Mouse (Mus musculus): Measurements from ENCODE around the gene Fam222b. TPM values are rescaled to one million over a fixed set of nuclear protein-coding genes. Genes with fewer than 3 reads are reported as not detected.

Gene Fam222b
- polyA plus RNA-seq, 1 experiment from 2014 or later, result 15.7 TPM

DNA sequence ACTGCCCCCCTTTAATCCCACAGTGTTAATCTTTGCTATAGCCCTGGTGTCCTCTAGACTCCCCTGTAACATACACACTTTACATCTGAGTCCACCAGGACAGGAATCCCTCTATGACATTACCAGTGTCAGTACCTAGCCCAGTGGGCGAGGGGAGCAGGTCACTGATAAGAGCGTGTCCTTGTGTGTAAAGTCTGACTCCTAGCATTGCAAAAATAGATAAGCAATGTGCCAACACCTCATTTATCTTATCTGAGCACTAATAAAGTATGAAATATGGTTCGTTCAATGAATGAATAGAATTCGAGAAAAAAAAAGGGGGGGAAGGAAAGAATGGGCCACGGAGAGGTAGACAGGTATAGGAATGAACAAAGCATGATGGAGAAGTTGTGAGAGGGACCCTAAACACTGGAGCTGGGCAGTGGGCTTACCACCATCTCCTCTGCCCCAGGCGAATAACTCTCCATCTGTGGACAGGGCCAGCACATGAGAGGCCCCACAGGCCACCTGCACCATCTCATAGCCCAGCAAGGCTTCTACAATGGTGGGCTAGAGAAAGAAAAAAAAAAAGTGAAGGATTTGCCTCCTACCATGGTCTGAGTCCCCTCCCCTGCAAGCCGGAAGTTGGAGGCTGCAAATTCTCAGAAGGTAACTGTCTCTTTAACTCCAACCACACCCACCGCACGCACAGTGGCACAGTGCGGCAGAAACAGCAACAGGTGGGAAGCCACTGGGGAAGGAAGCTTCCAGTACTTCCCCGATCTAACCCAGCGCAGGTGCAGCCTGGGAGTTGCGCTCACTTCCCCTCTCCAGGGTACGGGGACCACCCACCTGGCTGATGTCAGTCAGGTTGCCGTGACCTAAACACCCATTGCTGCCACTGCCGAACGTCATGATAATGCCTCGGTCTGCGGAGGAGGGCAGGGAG, 74.3 kb downstream of the Fam222b start:
- H3K27ac ChIP-seq, result no peak overlapping the region
- peaks cover 14% of the 10 kb centered on the region for H3K36me3 ChIP-seq
- H3K4me1 ChIP-seq, result peaks cover 11% of the 10 kb centered on the region
- H3K4me2 ChIP-seq (replicated peaks), result no peak overlapping the region
- WGBS, result 49% methylated on average over 19 of the region's 19 CpGs
- no peak overlapping the region for H3K4me3 ChIP-seq
- no peak overlapping the region for H3K9ac ChIP-seq
- no peaks in the 10 kb centered on the region for H3K27me3 ChIP-seq
- no peaks in the 10 kb centered on the region for H3K9me3 ChIP-seq
- no peak for ATAC-seq (ENCODE audit: insufficient number of reproducible peaks, insufficient read depth, low FRiP score, low TSS enrichment)

DNA sequence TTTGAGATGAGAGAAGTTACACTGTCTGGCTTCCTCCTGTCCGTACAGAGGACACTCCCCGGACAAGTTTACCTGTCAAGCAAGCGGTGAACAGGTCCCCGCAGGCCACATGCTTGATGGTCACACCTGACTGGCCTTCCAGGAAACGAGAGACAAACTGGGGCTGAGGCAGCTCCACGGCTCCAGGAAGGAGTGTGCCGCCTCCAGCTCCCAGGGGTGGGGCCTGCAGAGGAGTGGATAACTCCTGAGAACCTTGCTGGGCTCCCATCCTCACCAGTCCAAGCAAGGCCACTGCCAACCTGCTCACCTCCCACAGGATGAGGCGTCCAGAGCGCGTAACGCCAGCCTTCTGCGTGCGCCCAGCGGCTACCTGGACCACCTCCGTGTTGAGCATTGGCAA, 75.8 kb downstream of the Fam222b start:
- H3K36me3 ChIP-seq, result peaks cover 14% of the 10 kb centered on the region
- WGBS, result 89% methylated on average over 15 of the region's 15 CpGs

GRCm38 (mm10) chr11:78171328-78171727, 76.9 kb downstream of the Fam222b start:
- Histone ChIP-seq H3K27ac (no peak overlapping the region), H3K4me3 (no peak overlapping the region), H3K9ac (no peak overlapping the region), H3K27me3 (no peaks in the 10 kb centered on the region), H3K4me2 (replicated peaks) (no peak overlapping the region), H3K9me3 (no peaks in the 10 kb centered on the region), H3K36me3 (peaks cover 14% of the 10 kb centered on the region), H3K4me1 (peaks cover 4% of the 10 kb centered on the region; the same call in 1 of the 2 replicates)
- ATAC-seq (ENCODE audit: insufficient number of reproducible peaks, insufficient read depth, low FRiP score, low TSS enrichment), result no peak
- WGBS, result 73% methylated on average over 4 of the region's 4 CpGs

More for the DNA sequence above, 75.8 kb downstream of the Fam222b start:
- no peak overlapping the region for H3K9ac ChIP-seq
- H3K4me2 ChIP-seq (replicated peaks), result no peak overlapping the region
- no peaks in the 10 kb centered on the region for H3K27me3 ChIP-seq
- ATAC-seq (ENCODE audit: insufficient number of reproducible peaks, insufficient read depth, low FRiP score, low TSS enrichment), result no peak
- peaks cover 11% of the 10 kb centered on the region for H3K4me1 ChIP-seq
- H3K9me3 ChIP-seq, result no peaks in the 10 kb centered on the region
- H3K4me3 ChIP-seq, result no peak overlapping the region
- H3K27ac ChIP-seq, result no peak overlapping the region

GRCm38 (mm10) chr11:78172034-78172747, 77.7 kb downstream of the Fam222b start:
- no peak for ATAC-seq (ENCODE audit: insufficient number of reproducible peaks, insufficient read depth, low FRiP score, low TSS enrichment)
- Histone ChIP-seq H3K4me2 (replicated peaks) (no peak overlapping the region), H3K4me1 (peaks cover 1% of the 10 kb centered on the region), H3K27me3 (no peaks in the 10 kb centered on the region), H3K9me3 (no peaks in the 10 kb centered on the region), H3K4me3 (no peak overlapping the region), H3K27ac (no peak overlapping the region), H3K9ac (no peak overlapping the region), H3K36me3 (peaks cover 14% of the 10 kb centered on the region)
- 80% methylated on average over 16 of the region's 16 CpGs for WGBS

DNA sequence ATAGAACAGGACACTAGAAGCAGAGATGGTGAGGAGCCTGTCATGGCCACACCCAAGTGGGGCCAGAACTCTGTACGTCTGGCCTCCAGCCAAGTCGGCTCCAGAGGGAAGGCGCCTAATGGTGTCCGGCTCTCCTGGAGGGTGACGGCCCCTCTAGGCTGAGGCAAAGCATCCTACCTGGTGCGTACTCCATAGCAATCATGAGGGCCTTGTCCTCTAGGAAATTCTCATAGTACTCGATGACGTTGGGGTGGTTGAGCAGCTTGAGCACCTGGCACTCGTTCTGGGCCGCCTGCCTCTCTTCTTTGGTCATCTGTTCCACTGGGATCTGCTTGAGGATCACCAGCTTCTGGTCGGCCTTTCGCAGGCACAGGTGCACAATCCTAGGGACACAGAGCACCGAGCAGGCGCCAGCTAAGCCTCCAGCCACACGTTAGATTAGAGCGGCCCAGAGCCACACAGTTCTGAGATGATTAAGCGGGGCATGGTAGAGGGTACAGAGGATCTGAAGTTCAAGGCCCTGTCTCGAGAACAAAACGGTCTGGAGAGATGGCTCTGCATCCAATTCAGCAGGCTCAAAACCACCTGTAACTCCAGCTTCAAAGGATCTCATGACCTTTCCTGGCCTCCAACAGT, 78.4 kb downstream of the Fam222b start:
- no peak overlapping the region for H3K4me2 ChIP-seq (replicated peaks)
- H3K36me3 ChIP-seq, result peaks cover 14% of the 10 kb centered on the region
- no peak overlapping the region for H3K4me3 ChIP-seq
- WGBS, result 85% methylated on average over 19 of the region's 19 CpGs
- ATAC-seq (ENCODE audit: insufficient number of reproducible peaks, insufficient read depth, low FRiP score, low TSS enrichment), result no peak
- no peak overlapping the region for H3K27ac ChIP-seq
- H3K9ac ChIP-seq, result peak overlapping the region; percentile 27; the same call in 1 of the 2 replicates
- H3K9me3 ChIP-seq, result no peaks in the 10 kb centered on the region
- no peaks in the 10 kb centered on the region for H3K27me3 ChIP-seq
- H3K4me1 ChIP-seq, result peaks cover 6% of the 10 kb centered on the region

- peaks cover 14% of the 10 kb centered on the region for H3K36me3 ChIP-seq
- no peak overlapping the region for H3K4me2 ChIP-seq (replicated peaks)
- 86% methylated on average over 3 of the region's 3 CpGs for WGBS
- no peak overlapping the region for H3K9ac ChIP-seq
- H3K27ac ChIP-seq, result no peak overlapping the region
- H3K27me3 ChIP-seq, result no peaks in the 10 kb centered on the region
- no peaks in the 10 kb centered on the region for H3K9me3 ChIP-seq
- no peak overlapping the region for H3K4me3 ChIP-seq
- no peak for ATAC-seq (ENCODE audit: insufficient number of reproducible peaks, insufficient read depth, low FRiP score, low TSS enrichment)
- peaks cover 14% of the 10 kb centered on the region for H3K4me1 ChIP-seq
These were observed 80.0 kb downstream of the Fam222b start for GRCm38 (mm10) chr11:78174506-78174905.

- WGBS, result 3% methylated on average over 9 of the region's 10 CpGs
- no peak for ATAC-seq (ENCODE audit: insufficient number of reproducible peaks, insufficient read depth, low FRiP score, low TSS enrichment)
- Histone ChIP-seq H3K9ac (peak overlapping the region; percentile 70), H3K27ac (peak overlapping the region; percentile 85), H3K4me1 (peaks cover 27% of the 10 kb centered on the region), H3K36me3 (peaks cover 28% of the 10 kb centered on the region), H3K4me2 (replicated peaks) (peak overlapping the region; percentile 88), H3K9me3 (no peaks in the 10 kb centered on the region), H3K4me3 (peak overlapping the region; percentile 49), H3K27me3 (no peaks in the 10 kb centered on the region)
These were observed 81.4 kb downstream of the Fam222b start for GRCm38 (mm10) chr11:78175771-78176401.

- Histone ChIP-seq H3K36me3 (peaks cover 30% of the 10 kb centered on the region), H3K4me2 (replicated peaks) (peak within 1 kb of the TSS; percentile 88), H3K9ac (peak within 1 kb of the TSS; percentile 70), H3K4me1 (peaks cover 33% of the 10 kb centered on the region), H3K4me3 (peak within 1 kb of the TSS; percentile 49), H3K27me3 (no peaks in the 10 kb centered on the region), H3K27ac (peak within 1 kb of the TSS; percentile 97), H3K9me3 (no peaks in the 10 kb centered on the region)
- no peak for ATAC-seq (ENCODE audit: insufficient number of reproducible peaks, insufficient read depth, low FRiP score, low TSS enrichment)
- under 1% methylated on average over 32 of the region's 32 CpGs for WGBS
These were observed 82.0 kb downstream of the Fam222b start, which contains the start of the genes Nek8 and Tlcd1 for GRCm38 (mm10) chr11:78176402-78176862. Gene Nek8, minus strand, starts transcription at chr11:78176675. Gene Tlcd1, plus strand, starts transcription at chr11:78176711.

DNA sequence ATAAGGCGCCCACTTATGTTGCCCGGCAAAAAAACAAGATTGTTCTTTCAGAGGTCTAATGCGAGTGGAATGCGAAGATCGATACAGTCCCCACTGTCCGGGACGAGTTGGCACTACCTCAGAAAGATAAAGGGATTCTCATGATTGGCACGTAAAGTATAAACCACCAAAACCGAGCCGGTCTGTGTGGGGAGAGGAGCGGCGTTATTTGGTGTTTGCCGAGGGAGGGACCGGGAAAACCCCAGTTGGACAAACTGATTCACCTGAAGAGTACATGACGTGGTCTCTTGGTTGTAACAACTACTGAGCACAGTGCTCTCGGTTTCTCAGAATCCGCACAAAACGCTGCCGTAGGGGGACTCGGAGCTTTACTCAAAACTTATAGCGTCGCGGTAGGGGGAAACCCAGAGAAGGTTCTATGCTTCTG, 82.5 kb downstream of the Fam222b start:
- H3K4me1 ChIP-seq, result peaks cover 37% of the 10 kb centered on the region
- H3K27ac ChIP-seq, result peak overlapping the region; percentile 85; the same call in 1 of the 2 replicates
- peak overlapping the region; percentile 70 for H3K9ac ChIP-seq
- WGBS, result under 1% methylated on average over 23 of the region's 23 CpGs
- ATAC-seq (ENCODE audit: insufficient number of reproducible peaks, insufficient read depth, low FRiP score, low TSS enrichment), result no peak
- no peaks in the 10 kb centered on the region for H3K9me3 ChIP-seq
- H3K27me3 ChIP-seq, result no peaks in the 10 kb centered on the region
- peak overlapping the region; percentile 88 for H3K4me2 ChIP-seq (replicated peaks)
- peak overlapping the region; percentile 49 for H3K4me3 ChIP-seq
- peaks cover 32% of the 10 kb centered on the region for H3K36me3 ChIP-seq

DNA sequence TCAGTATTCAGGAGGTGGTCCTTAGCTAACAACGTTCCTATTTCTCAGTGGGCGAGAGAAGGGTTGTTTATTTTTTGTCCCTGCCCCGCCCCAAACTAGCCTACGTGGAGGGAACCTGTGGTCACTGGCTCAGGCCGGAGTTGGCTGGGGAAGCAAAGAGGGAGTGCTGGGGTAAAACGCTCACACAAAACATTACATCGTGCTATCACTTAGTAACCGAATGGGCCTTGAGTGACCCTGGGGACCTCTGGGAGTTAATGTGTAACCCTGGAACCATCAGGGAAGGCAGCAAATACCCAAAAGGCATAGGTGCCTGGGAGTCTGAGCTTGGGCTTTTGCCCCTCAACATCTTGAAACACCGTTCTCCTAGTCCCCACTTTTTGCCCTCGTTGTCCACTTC, 83.0 kb downstream of the Fam222b start:
- Histone ChIP-seq H3K9me3 (no peaks in the 10 kb centered on the region), H3K27me3 (no peaks in the 10 kb centered on the region), H3K4me2 (replicated peaks) (peak overlapping the region; percentile 88), H3K9ac (peak overlapping the region; percentile 70), H3K36me3 (peaks cover 29% of the 10 kb centered on the region), H3K4me1 (peaks cover 43% of the 10 kb centered on the region), H3K27ac (peak overlapping the region; percentile 97), H3K4me3 (peak overlapping the region; percentile 49)
- no peak for ATAC-seq (ENCODE audit: insufficient number of reproducible peaks, insufficient read depth, low FRiP score, low TSS enrichment)
- under 1% methylated on average over 10 of the region's 10 CpGs for WGBS

All from embryonic facial prominence, embryonic 12.5 days (tissue).